Mouse (Mus musculus): ENCODE measurements around the gene Ikzf2.

Gene Ikzf2

DNA sequence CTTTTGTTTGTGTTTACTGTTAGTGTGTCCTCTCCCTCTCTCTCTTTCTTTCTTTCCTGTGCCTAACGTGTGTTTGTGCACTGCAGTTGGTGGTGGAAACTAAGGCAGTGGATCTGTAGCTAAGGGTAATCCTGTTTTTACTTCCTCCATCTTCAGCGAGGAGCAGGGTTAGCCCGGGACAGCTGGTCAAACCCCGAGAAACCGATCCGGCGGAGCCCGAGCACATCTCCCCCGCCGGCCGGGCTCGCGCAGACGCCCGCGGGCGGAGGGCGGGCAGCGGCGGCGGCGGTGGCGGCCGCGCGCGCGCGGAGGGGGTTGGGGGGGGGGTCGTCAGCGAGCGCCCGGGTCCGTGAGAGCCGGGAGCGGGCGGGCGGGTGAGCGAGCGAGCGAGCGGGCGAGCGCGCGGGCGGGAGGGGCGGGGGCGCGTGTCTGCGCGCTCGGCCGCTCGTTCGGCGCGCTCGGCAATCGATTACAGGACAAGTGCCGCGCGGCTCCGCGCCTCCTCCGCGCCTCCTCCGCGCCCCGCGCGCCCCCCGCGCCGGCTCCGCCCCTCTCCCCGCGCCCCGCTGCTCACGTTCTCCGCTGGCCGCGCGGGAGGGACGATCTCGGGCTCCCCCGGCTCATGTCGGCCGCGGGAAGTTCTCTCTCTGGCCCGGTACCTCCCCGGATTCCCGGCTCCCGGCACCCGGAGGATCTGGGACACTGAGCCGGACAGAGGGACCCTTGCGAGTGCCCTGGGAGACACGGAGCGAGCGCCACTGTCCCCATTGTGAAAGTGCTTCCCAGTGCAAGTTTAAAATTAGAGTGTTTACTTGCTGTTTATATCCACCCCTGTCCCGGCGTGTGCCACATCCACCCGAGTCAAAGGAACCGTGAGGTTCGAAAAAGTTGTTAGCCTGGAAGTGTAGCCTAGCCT lies at the start of gene Ikzf2:
Ikzf2 (minus strand) TSS at position 170 of the 916 bp plus-strand sequence.
- DNase-seq (ENCODE audit: low read depth) = peak; percentile 77

DNA sequence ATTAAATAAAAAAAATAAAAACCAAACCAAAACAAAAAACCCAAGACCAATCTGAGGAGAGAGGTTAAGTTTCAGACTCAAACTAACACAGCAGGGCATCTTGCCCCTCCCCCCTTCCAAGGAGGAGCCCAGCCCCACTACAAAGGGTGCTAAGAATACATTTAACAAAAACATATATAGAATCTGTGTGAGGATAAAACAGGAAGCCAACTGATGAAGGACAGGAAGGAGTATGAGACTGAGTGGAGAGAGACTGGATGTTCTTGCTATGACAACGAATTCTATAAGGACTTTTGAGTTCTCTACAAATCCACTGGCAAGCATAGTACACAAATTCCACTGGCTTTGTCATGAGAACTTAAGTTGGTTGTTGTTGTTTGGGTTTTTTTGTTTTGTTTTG lies 42.7 kb upstream of the Ikzf2 start:
- DNase-seq (ENCODE audit: low read depth) = no peak

GRCm38 (mm10) chr1:69729031-69729679 lies 42.1 kb upstream of the Ikzf2 start:
- DNase-seq (ENCODE audit: low read depth) = no peak

- DNase-seq (ENCODE audit: low read depth) = no peak
These were observed 40.9 kb upstream of the Ikzf2 start for GRCm38 (mm10) chr1:69727968-69728367.

GRCm38 (mm10) chr1:69717107-69717506 lies 30.1 kb upstream of the Ikzf2 start:
- no peak for DNase-seq (ENCODE audit: low read depth)

GRCm38 (mm10) chr1:69708571-69708970 lies 21.5 kb upstream of the Ikzf2 start:
- DNase-seq (ENCODE audit: low read depth) = no peak

DNA sequence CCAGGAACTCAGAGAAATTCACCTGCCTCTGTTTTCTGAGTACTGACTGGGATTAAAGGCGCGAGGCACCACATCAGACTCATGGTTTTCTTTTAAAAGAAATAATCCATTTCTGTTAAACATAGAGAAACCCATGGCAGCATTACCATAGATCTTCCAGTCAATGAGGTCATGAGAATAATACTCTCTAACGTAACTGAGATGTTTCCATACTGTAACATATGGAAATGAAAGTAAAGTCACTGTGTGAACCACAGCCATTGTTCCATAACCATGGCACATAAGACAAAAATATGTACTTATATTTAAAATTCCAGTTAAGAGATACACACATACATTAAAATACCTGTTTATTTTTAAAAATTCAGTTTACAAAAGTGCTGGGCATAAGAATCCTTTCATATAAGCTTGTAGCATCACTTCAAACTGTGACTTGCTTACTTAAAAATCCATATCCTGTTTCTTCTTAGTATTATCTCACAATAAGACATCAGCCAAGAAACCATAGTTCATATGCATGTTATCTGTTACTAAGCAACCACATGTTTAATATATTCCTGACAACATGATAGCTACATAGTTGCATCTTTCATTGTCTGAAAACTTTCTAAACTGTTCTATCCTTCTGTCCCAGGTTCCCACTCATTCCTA lies 16.6 kb upstream of the Ikzf2 start:
- DNase-seq (ENCODE audit: low read depth) = no peak

GRCm38 (mm10) chr1:69691946-69692345 lies 4.9 kb upstream of the Ikzf2 start:
- DNase-seq (ENCODE audit: low read depth) = no peak

DNA sequence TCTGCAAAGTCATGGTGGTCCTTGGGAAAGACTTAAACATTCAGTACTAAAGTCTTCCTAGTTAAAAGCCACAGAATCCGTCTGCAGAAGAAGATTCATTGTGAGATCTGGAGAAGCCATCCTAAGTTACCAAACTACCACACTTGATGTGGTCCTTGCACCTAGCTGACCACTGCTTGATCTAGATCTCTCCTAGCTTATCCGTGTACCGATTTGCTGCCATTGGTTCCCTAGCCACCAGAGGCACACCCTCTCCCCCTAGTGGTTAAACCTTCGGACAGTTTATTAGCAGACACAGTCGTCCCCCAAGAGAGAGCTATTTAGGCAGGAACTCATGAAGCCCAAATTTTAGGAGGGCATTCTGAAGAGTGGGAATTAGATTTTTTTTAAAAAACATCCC lies 1.9 kb upstream of the Ikzf2 start:
- DNase-seq (ENCODE audit: low read depth) = peak; percentile 78

- no peak for DNase-seq (ENCODE audit: low read depth)
These were observed 1.1 kb upstream of the Ikzf2 start for GRCm38 (mm10) chr1:69688118-69688517.

DNA sequence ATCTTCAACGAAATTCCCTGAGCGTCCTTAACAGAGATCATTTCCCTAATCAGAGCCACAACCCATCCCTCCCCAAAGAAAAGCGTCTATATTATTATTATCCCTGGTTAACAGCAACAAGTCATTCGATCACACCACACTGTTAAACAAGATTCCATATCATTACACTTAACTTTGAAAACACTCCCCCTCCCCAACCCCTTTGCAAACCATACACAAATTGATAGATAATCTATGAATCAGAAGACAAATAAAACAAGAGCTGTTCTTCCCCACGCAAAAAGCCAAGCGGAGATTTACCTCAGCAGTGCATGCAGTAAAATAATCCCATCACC lies 337 bp downstream of the Ikzf2 start:
- DNase-seq (ENCODE audit: low read depth) = no peak

- DNase-seq (ENCODE audit: low read depth) = no peak
These were observed 1.1 kb downstream of the Ikzf2 start for GRCm38 (mm10) chr1:69685890-69686490.

DNA sequence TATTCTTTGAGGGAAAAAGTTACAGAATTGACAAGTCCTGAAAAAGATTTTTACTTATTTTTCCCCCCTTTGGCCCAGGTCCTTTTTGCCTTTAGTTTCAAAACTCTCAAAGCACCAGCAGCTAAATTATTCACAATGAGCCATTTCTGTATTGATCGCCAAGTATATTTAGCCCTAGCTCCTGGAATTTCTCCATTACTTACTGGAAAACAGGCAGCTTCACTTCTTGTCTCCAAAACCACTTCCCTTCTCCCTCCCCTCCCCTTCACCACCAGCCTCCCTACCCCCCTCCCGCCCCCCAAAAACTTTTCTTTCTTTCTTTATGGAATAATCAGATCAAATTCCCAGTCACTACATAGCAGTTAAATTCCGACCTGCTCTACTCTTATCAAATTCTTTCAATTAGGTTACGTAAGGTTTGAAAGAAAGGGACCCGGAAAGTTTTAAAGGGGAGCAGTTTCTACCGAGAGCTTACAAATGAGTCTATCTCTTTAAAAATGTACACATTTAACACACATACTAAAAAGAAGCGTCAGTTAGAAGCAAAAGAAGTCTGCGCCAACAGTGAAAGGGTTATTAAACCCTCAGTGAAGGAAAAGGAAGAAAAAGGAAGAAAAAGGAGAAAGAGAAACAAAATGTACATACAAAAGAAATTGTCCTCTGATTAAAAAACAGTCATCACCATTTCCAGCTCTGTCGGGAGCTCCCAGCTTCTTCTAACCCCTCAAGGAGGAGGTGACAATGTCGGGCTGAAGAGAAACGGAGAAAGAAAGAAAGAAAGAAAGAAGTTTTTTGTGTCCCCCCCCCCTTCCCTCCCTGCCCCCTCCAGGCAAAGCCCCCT lies 1.8 kb downstream of the Ikzf2 start:
- DNase-seq (ENCODE audit: low read depth) = no peak

DNA sequence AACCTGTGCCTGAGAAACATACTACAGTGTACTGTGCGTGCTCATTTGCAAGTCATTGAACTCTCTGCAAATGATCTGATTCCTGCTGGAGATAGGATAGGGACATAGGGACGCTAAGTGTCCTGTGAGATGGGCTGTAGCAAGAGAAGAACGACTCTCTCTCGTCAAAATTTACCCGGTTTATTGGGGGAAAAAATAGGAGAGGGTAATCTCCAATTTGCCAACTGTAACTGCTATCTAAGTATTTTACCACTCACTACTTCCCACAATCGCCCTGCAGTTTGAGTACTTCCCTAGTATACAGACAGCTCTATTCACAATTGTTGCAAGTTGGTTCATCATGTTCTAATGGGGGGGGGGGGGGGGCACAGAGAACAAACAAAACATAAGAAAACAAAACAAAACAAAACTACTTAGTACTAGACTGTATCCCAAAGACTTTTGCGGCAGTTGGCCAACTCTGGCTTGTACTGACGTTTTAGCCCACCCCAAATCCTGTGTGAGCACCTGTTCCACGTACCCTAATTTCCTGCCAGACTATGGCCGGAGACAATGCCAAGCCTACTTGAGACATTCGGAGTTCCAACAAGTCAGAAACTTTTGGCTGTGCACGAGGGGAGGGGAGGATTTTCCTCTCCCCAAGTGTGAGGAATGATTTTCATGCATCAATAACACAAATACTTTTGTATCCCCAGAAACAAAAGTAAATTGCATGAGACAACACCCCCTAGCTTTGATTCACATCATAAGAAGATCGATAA lies 2.6 kb downstream of the Ikzf2 start:
- no peak for DNase-seq (ENCODE audit: low read depth)

- DNase-seq (ENCODE audit: low read depth) = no peak
These were observed 3.2 kb downstream of the Ikzf2 start for GRCm38 (mm10) chr1:69683851-69684250.

- DNase-seq (ENCODE audit: low read depth) = peak; percentile 43
These were observed 4.0 kb downstream of the Ikzf2 start for GRCm38 (mm10) chr1:69683058-69683457.

- no peak for DNase-seq (ENCODE audit: low read depth)
These were observed 4.8 kb downstream of the Ikzf2 start for GRCm38 (mm10) chr1:69682261-69682660.

GRCm38 (mm10) chr1:69681003-69681402 lies 6.0 kb downstream of the Ikzf2 start:
- DNase-seq (ENCODE audit: low read depth) = peak; percentile 41

DNA sequence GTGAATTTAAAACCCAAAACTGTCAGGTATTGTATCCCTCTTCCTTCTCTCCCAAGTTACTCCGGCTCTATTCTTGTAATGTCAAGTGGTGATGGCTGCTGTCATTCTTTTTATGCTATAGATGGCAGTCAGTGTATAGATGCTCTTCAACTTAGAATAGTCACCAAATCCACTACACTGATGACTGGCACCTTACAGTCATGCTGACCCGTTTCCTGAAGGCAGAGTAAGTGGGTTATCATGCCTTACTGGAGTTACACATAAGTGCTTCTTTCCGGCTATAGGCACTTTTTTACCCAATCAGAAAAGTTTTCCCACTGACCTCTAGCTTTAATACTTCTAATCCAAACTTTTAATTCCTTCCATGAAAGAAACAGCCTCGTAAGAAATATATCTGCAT lies 6.5 kb downstream of the Ikzf2 start:
- DNase-seq (ENCODE audit: low read depth) = no peak

GRCm38 (mm10) chr1:69669897-69670404 lies 17.1 kb downstream of the Ikzf2 start:
- no peak for DNase-seq (ENCODE audit: low read depth)

GRCm38 (mm10) chr1:69667456-69667855 lies 19.6 kb downstream of the Ikzf2 start:
- no peak for DNase-seq (ENCODE audit: low read depth)
